8 mouse cellular contexts compared by ENCODE assay signal in genomic region chr17:69475423-69475822, GRCm38 (mm10). TPM values are rescaled to one million over a fixed set of nuclear protein-coding genes. Genes with fewer than 3 reads are reported as not detected.
DNase-seq lines count a peak whose midpoint lies in the region; ATAC-seq and TF ChIP-seq lines count a peak whose summit lies in the region.

No protein-coding gene starts in this region.

- H3K4me1 ChIP-seq in CH12.LX (ENCODE audit: control insufficient read depth in 1 of 2, insufficient read depth in 2 of 2), result no peaks in the 10 kb centered on the region; a peak in 1 of 4 replicates
- no peaks in the 10 kb centered on the region for H3K4me1 ChIP-seq in forebrain, embryonic 11.5 days (replicated peaks; ENCODE audit: control insufficient read depth, insufficient read depth, low read length)
- H3K4me1 ChIP-seq in heart, embryonic 16.5 days (ENCODE audit: control insufficient read depth, insufficient read depth, low read length), result no peaks in the 10 kb centered on the region
- H3K4me1 ChIP-seq in lung, adult 2 months (ENCODE audit: control insufficient read depth, insufficient read depth, low read length), result no peaks in the 10 kb centered on the region
- no peaks in the 10 kb centered on the region for H3K4me1 ChIP-seq in neural tube, embryonic 14.5 days (ENCODE audit: control insufficient read depth, insufficient read depth, low read length)

- peak; percentile 91 for ATAC-seq in forebrain, embryonic 11.5 days (replicated peaks; ENCODE audit: low FRiP score)
- ATAC-seq in heart, embryonic 16.5 days (replicated peaks; ENCODE audit: extremely low read depth, insufficient read depth, low FRiP score), result peak; percentile 89
- ATAC-seq in neural tube, embryonic 14.5 days (ENCODE audit: low read depth), result peak; percentile 86

- TF ChIP-seq EP300 in CH12.LX (IDR thresholded peaks at IDR 0.05; ENCODE audit: low read length), result no peak

- peak; percentile 33 for TF ChIP-seq RAD21 in CH12.LX (IDR thresholded peaks at IDR 0.05; ENCODE audit: low read depth, low read length)

- in situ Hi-C loops in CH12.LX (cut with MboI; ENCODE audit: low pct_ligation_motif_present, low pct_unique_long_range_greater_than_20kb, low sequenced_read_pairs), result no loop called here

- no peaks in the 10 kb centered on the region for H3K36me3 ChIP-seq in CH12.LX (replicated peaks in 1 of 2; ENCODE audit: control insufficient read depth in 1 of 2, insufficient read depth in 1 of 2, low read length in 1 of 2)
- no peaks in the 10 kb centered on the region for H3K36me3 ChIP-seq in forebrain, embryonic 11.5 days (ENCODE audit: control insufficient read depth, insufficient read depth, low read length)
- H3K36me3 ChIP-seq in heart, embryonic 16.5 days (ENCODE audit: control insufficient read depth, insufficient read depth), result no peaks in the 10 kb centered on the region
- H3K36me3 ChIP-seq in neural tube, embryonic 14.5 days (ENCODE audit: control insufficient read depth, insufficient read depth, low read length), result no peaks in the 10 kb centered on the region

- peak overlapping the region; percentile 1; the same call in 1 of the 2 replicates for H3K4me2 ChIP-seq in CH12.LX (ENCODE audit: insufficient read depth, low read depth, poor library complexity, severe bottlenecking)
- H3K4me2 ChIP-seq in forebrain, embryonic 11.5 days (ENCODE audit: low read depth, low read length, severe bottlenecking), result peak overlapping the region; percentile 67
- peak overlapping the region; percentile 73 for H3K4me2 ChIP-seq in heart, embryonic 16.5 days (ENCODE audit: low read depth, low read length)
- peak overlapping the region; percentile 53 for H3K4me2 ChIP-seq in neural tube, embryonic 14.5 days (ENCODE audit: low read depth, low read length)

- no peak overlapping the region for H3K9ac ChIP-seq in CH12.LX (ENCODE audit: insufficient read depth, low read depth)
- peak overlapping the region; percentile 72 for H3K9ac ChIP-seq in forebrain, embryonic 11.5 days (ENCODE audit: low read length)
- peak overlapping the region; percentile 76 for H3K9ac ChIP-seq in heart, embryonic 16.5 days (ENCODE audit: low read length)
- peak overlapping the region; percentile 53; the same call in 1 of the 2 replicates for H3K9ac ChIP-seq in neural tube, embryonic 14.5 days (replicated peaks; ENCODE audit: low read depth, low read length)

- peak; percentile 26 for DNase-seq in CH12.LX (ENCODE audit: extremely low read depth)
- peak; percentile 31 for DNase-seq in c-Kit-positive CD71-negative TER-119-negative erythroid progenitor cells, embryonic 14.5 days (ENCODE audit: low read depth)
- DNase-seq in forebrain, embryonic 11.5 days (ENCODE audit: low spot score), result peak; percentile 90
- DNase-seq in kidney, postnatal 14 days, result peak; percentile 48
- peak; percentile 30 for DNase-seq in lung, adult 2 months
- DNase-seq in thymus, adult 18-20 months, result peak; percentile 4 to 5

- TF ChIP-seq POLR2A in CH12.LX (IDR thresholded peaks at IDR 0.05; ENCODE audit: low read depth, low read length), result no peak
- no peak for TF ChIP-seq POLR2A in lung, adult 2 months (IDR thresholded peaks at IDR 0.05; ENCODE audit: borderline replicate concordance, extremely low read depth, low read depth, low read length)

- 1% methylated on average over 20 of the region's 20 CpGs for WGBS in forebrain, embryonic 11.5 days
- WGBS in heart, embryonic 16.5 days, result under 1% methylated on average over 20 of the region's 20 CpGs
- WGBS in lung, adult 2 months, result under 1% methylated on average over 20 of the region's 20 CpGs
- WGBS in neural tube, embryonic 14.5 days, result under 1% methylated on average over 20 of the region's 20 CpGs

- H3K27me3 ChIP-seq in CH12.LX (replicated peaks), result no peaks in the 10 kb centered on the region
- H3K27me3 ChIP-seq in forebrain, embryonic 11.5 days (ENCODE audit: control insufficient read depth, insufficient read depth, low read length), result no peaks in the 10 kb centered on the region; the same call in 1 of the 2 replicates
- peaks cover 2% of the 10 kb centered on the region; the same call in 1 of the 2 replicates for H3K27me3 ChIP-seq in heart, embryonic 16.5 days (ENCODE audit: control insufficient read depth, insufficient read depth, low read length)
- H3K27me3 ChIP-seq in neural tube, embryonic 14.5 days (ENCODE audit: control insufficient read depth, insufficient read depth, low read length), result no peaks in the 10 kb centered on the region

- H3K79me2 ChIP-seq in CH12.LX (replicated peaks; ENCODE audit: control insufficient read depth, extremely low read depth, insufficient read depth, poor library complexity, severe bottlenecking), result no peaks in the 10 kb centered on the region

- H3K4me3 ChIP-seq in CH12.LX (replicated peaks in 1 of 3; ENCODE audit: low read depth in 2 of 3, low read length in 2 of 3, poor library complexity in 1 of 3), result peak overlapping the region in 1 of 3 experiments; percentile 41
- peak overlapping the region; percentile 34 for H3K4me3 ChIP-seq in forebrain, embryonic 11.5 days (ENCODE audit: low read depth, low read length)
- peak overlapping the region; percentile 65 for H3K4me3 ChIP-seq in heart, embryonic 16.5 days (ENCODE audit: low read length)
- peak overlapping the region; percentile 68 for H3K4me3 ChIP-seq in lung, adult 2 months (replicated peaks; ENCODE audit: extremely low read depth, low read depth, low read length)
- H3K4me3 ChIP-seq in neural tube, embryonic 14.5 days (ENCODE audit: low read depth, low read length), result peak overlapping the region; percentile 30

- dilution Hi-C loops in CH12.LX (cut with MboI; ENCODE audit: extremely low pct_ligation_motif_present, extremely low pct_unique_long_range_greater_than_20kb, low sequenced_read_pairs), result no loop called here

- H3K9me3 ChIP-seq in CH12.LX (replicated peaks; ENCODE audit: low read length), result peaks cover 30% of the 10 kb centered on the region
- no peaks in the 10 kb centered on the region for H3K9me3 ChIP-seq in forebrain, embryonic 11.5 days (ENCODE audit: control insufficient read depth, low read length)
- H3K9me3 ChIP-seq in heart, embryonic 16.5 days (replicated peaks; ENCODE audit: control insufficient read depth, low read length), result no peaks in the 10 kb centered on the region
- no peaks in the 10 kb centered on the region for H3K9me3 ChIP-seq in neural tube, embryonic 14.5 days (ENCODE audit: control insufficient read depth, low read length)

- peak; percentile 8 to 60; a peak in 2 of 4 replicates for TF ChIP-seq CTCF in CH12.LX (conservative IDR thresholded peaks at IDR 0.05 in 1 of 2, IDR thresholded peaks at IDR 0.05 in 1 of 2; ENCODE audit: low read depth in 2 of 2, low read length in 2 of 2)
- TF ChIP-seq CTCF in lung, adult 2 months (IDR thresholded peaks at IDR 0.05; ENCODE audit: insufficient read depth, low read length), result peak; percentile 58

- H3K27ac ChIP-seq in CH12.LX (ENCODE audit: insufficient read depth, low read depth), result no peak overlapping the region
- no peak overlapping the region for H3K27ac ChIP-seq in forebrain, embryonic 11.5 days (ENCODE audit: low read depth, low read length)
- no peak overlapping the region for H3K27ac ChIP-seq in heart, embryonic 16.5 days (ENCODE audit: low read length)
- H3K27ac ChIP-seq in neural tube, embryonic 14.5 days (ENCODE audit: low read depth, low read length), result no peak overlapping the region

TF ChIP-seq in CH12.LX, 34 proteins besides CTCF, POLR2A, EP300 and RAD21:
- 0 out of 2 replicates have a peak, but pooled peaks have one; percentile 17 for TF ChIP-seq SMC3 (IDR thresholded peaks at IDR 0.05; ENCODE audit: low read depth, low read length)
- TF ChIP-seq NELFE (IDR thresholded peaks at IDR 0.05; ENCODE audit: low read depth, low read length), result no peak

RNA-seq across cellular contexts. Expression of gene Akain1, which starts 36.3 kb away (rescaled TPM):
- not detected in 2 replicates for total RNA-seq in CH12.LX (2012; rRNA removed)
- not detected in 2 replicates for total RNA-seq in CH12.LX (2014; rRNA removed)
- not detected in 2 replicates for polyA plus RNA-seq in CH12.LX (2012; ENCODE audit: insufficient read length, low read depth)
- polyA plus RNA-seq in forebrain, embryonic 11.5 days (2014; fragmentation: Nextera tagmentation; extraction: Ambion mirVana), result 0.08 TPM in 1 of 2 replicates, not detected in the other
- 0.05 TPM in 1 of 2 replicates, not detected in the other for polyA plus RNA-seq in heart, embryonic 16.5 days (2015; fragmentation: Nextera tagmentation; extraction: Ambion mirVana)
- not detected in 2 replicates for polyA plus RNA-seq in lung, adult 2 months (2012; rRNA removed)
- polyA plus RNA-seq in neural tube, embryonic 14.5 days (2014; fragmentation: Nextera tagmentation; extraction: Ambion mirVana), result 3.0 and 3.3 TPM in 2 replicates

Comparison
In these comparisons a context has a peak if more than half of its experiments do, and no peak if none do; other contexts are left out.
1. DNase-seq: peak in every context shown above with its lines; median percentile 90 in forebrain, embryonic 11.5 days; 48 in kidney, postnatal 14 days; 31 in c-Kit-positive CD71-negative TER-119-negative erythroid progenitor cells, embryonic 14.5 days; 30 in lung, adult 2 months; 26 in CH12.LX; 4 in thymus, adult 18-20 months.
2. H3K4me2 ChIP-seq: peak in every context shown above with its lines; median percentile 73 in heart, embryonic 16.5 days; 67 in forebrain, embryonic 11.5 days; 53 in neural tube, embryonic 14.5 days; 1 in CH12.LX.